Mouse (Mus musculus): Measurements from ENCODE around the gene Avp.

Gene Avp

DNA sequence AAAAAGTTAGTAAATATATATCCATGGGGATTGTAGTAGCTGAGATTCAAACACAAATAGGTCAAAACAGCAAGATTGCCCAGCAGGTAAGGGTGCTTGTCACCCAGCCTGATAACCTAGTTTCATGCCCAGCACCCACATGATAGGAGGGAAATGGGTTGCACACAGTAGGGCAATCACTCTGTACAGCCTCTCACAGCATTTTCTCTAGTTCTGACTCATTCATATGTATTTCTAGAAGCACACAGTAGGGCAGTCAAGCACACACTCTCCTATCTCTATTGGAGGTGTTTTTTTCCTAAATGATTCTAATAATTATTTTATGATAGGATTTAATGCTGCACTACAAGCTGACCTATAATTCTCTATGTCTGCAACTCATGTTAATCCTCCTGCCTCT lies 12.4 kb downstream of the Avp start:
- no peak for DNase-seq (ENCODE audit: low spot score)

- DNase-seq (ENCODE audit: low spot score): no peak
These were observed 13.4 kb downstream of the Avp start for GRCm38 (mm10) chr2:130568921-130569320.

DNA sequence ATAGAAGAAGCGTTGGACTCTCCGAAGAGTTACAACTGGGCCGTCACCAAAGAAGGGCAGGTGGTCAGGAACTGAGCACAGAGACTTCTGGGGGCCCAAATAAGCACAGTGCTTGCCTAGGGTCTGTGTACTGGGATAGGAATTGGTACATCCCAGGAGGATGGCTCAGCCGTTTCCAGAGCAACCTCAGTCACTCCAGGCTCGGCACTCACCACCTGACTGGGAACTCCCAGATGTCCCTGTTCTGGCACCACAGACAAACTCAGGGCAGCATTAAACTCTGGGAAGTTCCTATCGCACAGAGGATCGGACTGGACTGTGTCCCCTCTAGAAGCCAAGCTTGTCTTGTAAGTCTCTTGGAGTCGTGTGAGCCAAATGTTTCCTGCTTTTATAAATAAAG lies 17.4 kb downstream of the Avp start:
- DNase-seq (ENCODE audit: low spot score): no peak

DNA sequence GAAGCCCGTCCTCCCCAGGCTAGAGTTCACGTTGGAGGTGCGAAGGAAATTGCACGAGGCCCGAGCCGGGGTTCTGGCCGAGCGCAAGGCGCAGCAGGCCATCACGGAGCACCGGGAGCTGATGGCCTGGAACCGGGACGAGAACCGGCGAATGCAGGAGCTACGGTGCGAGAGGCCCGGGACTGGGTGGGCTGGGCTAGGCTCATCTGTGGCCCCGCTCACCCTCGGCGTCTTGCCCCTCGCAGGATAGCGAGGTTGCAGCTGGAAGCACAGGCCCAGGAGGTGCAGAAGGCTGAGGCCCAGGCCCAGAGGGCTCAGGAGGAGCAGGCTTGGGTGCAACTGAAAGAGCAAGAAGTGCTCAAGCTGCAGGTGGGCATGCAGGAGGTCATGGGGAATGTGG lies 18.3 kb downstream of the Avp start:
- no peak for DNase-seq (ENCODE audit: low spot score)

DNA sequence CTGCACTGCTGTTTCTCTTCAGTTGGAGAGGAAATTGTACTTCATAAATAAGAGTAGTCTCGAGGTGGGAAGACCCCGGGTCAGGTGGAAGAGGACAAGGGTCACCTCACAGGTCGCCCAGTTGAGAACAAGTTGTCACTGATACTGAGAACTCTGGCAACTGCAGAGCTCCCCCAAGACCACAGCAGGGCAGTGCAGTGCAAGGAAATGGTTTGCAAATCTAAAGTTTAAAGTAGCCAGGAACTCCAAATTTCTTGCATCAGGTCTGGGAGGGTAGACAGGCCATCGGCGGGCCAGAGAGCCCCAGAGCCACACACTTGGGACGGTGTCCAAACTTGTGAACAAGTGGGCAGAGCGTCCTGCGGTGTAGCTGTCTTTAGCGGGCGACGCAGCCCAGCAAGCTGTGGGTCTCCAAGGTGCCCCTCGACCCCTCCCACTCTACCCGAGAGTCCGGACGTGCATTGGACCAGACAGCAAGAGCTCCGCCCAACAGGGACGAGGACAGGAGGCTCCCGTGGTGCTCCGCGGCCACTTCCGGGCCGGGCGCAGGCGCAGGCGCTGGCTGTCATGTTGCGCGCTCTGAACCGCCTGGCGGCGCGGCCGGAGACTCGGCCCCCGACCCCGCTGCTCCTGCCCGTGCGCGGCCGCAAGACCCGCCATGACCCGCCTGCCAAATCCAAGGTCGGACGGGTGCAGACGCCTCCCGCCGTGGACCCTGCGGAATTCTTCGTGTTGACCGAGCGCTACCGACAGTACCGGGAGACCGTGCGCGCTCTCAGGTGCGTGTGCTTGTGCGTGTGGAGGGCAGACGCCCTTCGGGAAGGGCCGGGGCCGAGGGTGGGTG lies 18.9 kb downstream of the Avp start, which contains the start of gene Mrps26:
Gene Mrps26, plus strand, starts transcription at position 531 of the 844 bp plus-strand sequence.
- DNase-seq (ENCODE audit: low spot score): peak; percentile 93

DNA sequence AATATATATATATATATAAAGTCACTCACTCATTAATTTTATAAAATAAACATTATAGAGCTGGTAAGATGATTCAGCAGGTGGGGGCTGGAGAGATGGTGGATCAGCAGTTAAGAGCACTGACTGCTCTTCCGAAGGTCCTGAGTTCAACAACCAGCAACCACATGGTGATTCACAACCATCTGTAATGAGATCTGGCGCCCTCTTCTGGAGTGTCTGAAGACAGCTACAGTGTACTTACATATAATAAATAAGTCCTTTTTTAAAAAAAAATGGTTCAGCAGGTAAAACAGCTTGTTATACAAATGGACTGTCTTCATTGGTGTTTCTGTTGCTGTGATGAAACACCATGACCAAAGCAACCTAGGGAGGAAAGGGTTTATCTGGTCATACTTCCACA lies 24.3 kb downstream of the Avp start:
- DNase-seq (ENCODE audit: low spot score): no peak

GRCm38 (mm10) chr2:130557462-130557861 lies 24.9 kb downstream of the Avp start:
- no peak for DNase-seq (ENCODE audit: low spot score)

- DNase-seq (ENCODE audit: low spot score): no peak
These were observed 26.1 kb downstream of the Avp start for GRCm38 (mm10) chr2:130556292-130556691.

DNA sequence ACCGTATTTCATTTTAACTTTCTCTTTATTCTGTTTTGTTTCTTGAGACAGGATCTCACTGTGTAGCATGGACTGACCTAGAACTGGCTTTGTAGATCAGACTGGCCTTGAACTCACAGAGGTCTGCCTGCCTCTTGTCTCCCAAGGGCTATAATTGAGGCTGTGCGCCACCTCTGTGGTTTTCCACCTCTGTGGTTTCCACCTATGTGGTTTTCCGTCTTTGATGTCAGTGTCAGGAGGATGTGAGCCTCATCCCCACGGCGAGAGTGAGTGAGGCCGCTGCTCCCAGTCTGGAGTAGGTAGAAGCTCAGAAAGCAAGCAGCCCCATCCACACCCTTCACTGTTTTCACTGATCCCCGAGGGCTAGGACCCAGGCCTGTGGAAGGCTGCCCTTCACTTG lies 27.5 kb downstream of the Avp start:
- DNase-seq (ENCODE audit: low spot score): peak; percentile 13

- DNase-seq (ENCODE audit: low spot score): no peak
These were observed 35.4 kb downstream of the Avp start for GRCm38 (mm10) chr2:130546957-130547356.

GRCm38 (mm10) chr2:130540266-130540665 lies 42.1 kb downstream of the Avp start:
- peak; percentile 6 for DNase-seq (ENCODE audit: low spot score)

DNA sequence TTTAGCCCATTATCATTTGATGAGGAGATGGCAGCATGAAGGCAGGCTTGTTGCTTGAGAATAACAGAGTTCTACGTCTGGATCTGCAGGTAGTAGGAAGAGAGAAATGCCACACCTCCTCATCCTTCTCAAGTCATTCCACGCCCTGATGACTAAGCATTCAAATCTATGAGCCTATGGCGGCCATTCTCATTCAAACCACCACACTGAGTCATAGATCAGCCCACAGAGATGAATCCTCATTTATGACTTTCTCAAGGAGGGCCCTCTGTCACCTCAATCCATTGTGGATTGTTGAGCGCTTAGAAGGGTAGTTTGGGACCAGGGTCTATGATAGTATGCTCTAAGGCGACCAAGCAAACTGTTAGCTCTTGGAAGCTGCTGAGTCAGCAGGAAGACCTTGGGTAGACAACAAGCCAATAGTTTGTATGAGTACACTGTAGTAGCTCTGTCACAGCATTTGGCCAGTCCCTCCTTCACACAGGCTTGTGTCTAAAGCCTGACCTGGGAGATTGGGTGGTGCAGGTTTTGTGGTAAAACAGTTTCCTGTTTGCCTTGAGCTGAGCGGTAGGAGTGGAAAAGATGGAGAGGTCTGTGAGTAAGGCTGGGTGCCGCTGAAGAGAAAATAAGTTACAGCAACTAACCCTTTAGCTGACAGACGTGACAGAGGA lies 43.3 kb downstream of the Avp start:
- peak; percentile 16 for DNase-seq (ENCODE audit: low spot score)

GRCm38 (mm10) chr2:130536890-130537289 lies 45.5 kb downstream of the Avp start:
- no peak for DNase-seq (ENCODE audit: low spot score)

GRCm38 (mm10) chr2:130535017-130535416 lies 47.3 kb downstream of the Avp start:
- no peak for DNase-seq (ENCODE audit: low spot score)

GRCm38 (mm10) chr2:130532201-130532600 lies 50.2 kb downstream of the Avp start:
- no peak for DNase-seq (ENCODE audit: low spot score)
